Mouse (Mus musculus): Measurements from ENCODE around the gene Maml3.
A peak's percentile ranks its signal among the peaks of the same experiment; 100 is the strongest.

Gene Maml3

DNA sequence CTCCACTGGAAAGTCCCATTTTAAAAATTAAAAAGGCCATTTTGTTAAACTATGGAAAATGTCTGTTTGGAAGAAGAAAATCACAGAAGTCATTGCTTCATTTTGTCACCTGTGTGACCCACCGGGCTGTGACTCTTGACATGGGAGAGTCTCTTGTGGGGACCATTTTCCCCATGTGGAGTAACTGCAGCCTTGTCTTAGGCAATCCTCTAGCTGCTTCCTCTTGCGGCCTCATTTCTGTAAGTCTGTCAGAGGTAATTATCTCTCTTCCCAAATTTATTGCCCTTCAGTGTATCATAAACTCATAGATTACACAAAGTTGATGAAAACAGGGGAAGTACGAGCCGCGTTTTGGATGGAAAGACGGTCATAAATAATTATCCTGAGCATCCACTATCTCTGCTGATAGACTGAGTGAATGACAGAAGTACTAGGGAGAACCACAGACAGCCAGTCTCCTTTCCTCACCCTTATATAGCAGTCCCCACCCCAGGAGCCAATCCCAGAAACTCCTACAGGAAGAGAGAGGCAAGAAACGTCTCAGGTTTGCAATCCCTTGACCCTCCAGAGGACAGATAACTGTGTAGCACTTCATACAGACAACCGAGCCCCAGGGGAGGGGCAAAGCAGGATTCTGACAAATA lies 14.5 kb downstream of the Maml3 start:
- no peak for DNase-seq (ENCODE audit: inconsistent ontology term)

- DNase-seq (ENCODE audit: inconsistent ontology term): peak; percentile 90
These were observed 16.2 kb downstream of the Maml3 start for GRCm38 (mm10) chr3:52088458-52089341.

DNA sequence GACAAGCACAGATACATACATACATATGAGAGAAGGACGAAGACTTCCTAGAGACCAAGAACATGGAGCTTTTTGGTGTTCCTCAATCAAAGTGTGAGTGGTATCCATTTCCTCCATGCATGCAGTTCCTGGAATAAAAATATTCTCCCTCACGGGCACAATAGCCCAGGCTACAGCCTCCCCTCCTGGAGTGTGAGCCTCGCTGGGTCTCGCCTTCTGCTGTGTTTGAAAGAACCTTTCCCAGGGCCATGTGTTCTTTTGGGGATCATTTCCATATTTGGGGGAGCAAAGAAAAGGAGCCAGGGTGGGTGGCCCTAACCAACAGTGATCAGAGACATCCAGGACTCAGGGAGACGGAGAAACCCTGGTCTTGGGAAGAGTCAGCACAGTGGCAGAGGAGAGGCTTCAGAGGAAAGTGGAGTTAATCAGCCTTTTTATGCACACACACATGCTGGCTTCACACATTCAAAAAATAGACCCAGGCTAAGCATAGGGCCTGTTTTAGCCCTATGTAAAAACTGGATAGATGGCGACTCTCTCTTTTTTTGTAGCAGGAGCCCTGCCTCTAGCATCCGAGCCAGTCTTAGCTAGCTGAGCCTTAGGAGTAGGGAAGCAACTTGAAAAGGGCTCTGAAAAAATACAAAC lies 17.1 kb downstream of the Maml3 start:
- DNase-seq (ENCODE audit: inconsistent ontology term): no peak

GRCm38 (mm10) chr3:52078763-52079162 lies 26.1 kb downstream of the Maml3 start:
- no peak for DNase-seq (ENCODE audit: inconsistent ontology term)

- no peak for DNase-seq (ENCODE audit: inconsistent ontology term)
These were observed 30.9 kb downstream of the Maml3 start for GRCm38 (mm10) chr3:52073959-52074358.

- DNase-seq (ENCODE audit: inconsistent ontology term): peak; percentile 32
These were observed 32.9 kb downstream of the Maml3 start for GRCm38 (mm10) chr3:52071996-52072395.

DNA sequence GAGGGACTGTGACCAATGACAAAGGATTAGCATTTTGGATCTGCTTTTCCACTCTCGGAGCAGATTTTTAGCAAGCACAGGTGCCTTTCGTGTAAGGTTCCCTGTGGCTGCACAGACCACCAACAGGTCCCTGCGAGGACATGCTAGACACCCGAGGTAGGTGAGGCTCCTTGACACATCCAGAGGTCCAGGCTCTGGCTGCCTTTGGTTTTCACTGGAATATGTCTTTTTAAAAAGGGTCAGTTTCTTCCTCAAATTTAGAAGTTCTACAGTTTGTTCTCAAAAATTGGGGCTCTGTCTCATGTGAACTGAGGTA lies 34.8 kb downstream of the Maml3 start:
- no peak for DNase-seq (ENCODE audit: inconsistent ontology term)

DNA sequence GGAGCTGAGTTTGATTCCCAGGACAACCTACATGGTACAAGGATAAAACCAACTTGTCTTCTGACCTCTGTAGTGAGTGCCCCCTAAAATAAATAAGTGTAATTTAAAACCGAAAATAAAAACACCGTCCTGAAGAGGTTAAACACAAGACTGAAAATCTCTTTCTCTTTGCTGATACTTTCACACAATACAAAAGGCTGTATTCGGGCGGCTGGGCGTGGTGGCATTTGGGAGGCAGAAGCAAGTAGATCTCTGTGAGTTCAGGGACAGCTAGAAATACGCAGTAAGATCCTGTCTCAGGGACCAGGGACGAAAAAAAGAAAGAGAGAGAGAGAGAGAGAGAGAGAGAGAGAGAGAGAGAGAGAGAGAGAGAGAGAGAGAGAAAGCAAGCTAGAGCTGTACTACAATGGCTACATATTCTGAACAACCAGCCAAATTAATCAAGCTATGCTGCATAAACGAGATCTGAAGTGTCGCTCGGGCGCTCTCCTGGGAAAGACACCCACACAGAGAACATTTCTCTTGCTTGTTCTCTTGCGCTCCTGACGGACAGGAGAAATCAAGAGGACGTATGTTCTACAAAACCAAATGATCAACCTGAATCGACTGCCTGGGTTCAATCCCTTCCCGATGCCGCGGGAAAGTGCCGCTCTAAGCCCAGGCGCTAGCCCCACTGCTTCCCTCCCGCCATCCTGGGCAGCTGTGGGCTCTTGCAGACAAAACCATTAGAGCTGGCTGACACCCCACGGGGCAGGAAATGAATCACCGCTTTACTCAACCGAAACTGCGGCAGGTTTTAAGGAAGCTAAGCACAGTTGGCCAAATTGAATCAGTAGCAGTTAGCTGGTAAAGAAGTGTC lies 35.3 kb downstream of the Maml3 start:
- peak; percentile 91 for DNase-seq (ENCODE audit: inconsistent ontology term)

GRCm38 (mm10) chr3:52068885-52069284 lies 36.0 kb downstream of the Maml3 start:
- no peak for DNase-seq (ENCODE audit: inconsistent ontology term)

- no peak for DNase-seq (ENCODE audit: inconsistent ontology term)
These were observed 37.7 kb downstream of the Maml3 start for GRCm38 (mm10) chr3:52067181-52067580.

GRCm38 (mm10) chr3:52066142-52066541 lies 38.7 kb downstream of the Maml3 start:
- peak; percentile 52 for DNase-seq (ENCODE audit: inconsistent ontology term)

GRCm38 (mm10) chr3:52063261-52063655 lies 41.6 kb downstream of the Maml3 start:
- no peak for DNase-seq (ENCODE audit: inconsistent ontology term)

GRCm38 (mm10) chr3:52062389-52063260 lies 42.3 kb downstream of the Maml3 start:
- no peak for DNase-seq (ENCODE audit: inconsistent ontology term)

DNA sequence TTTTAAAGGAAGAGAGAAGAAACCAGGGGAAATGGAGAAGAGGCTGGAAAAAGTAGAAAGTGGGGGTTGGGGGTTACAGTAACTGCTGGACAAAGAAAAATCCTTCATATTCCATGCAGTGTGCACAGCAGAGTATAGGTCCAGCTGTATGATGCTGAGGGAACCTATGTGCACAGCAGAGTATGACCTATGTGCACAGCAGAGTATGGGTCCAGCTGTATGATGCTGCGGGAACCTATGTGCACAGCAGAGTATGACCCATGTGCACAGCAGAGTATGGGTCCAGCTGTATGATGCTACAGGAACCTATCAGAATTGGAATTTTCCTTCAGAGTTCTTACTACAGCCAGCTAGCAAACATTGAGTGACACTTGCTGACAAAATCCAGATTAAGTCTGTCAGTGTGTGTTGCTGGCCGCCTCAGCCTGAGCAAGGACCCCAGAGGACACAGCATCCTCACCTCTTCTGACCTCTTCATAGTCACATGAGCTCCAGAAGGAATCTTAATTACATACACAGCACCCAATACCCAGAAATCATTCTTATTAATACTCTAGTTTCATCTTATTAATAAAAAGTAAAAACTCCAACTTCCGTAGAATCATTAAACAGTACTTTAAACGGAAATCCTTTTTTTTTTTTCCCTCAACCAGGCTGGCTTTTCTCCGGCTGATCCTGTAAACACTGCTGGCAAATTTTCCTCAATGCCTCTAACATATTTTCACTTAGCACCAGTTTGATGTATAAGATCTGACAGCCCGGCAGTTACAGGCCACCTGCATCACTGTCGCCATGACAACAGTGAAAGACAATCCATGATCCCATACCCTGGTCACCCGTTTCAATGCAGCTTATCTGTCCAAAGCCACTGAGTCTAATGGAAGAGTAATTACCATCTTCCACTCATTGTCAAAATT lies 43.1 kb downstream of the Maml3 start:
- peak; percentile 81 for DNase-seq (ENCODE audit: inconsistent ontology term)

DNA sequence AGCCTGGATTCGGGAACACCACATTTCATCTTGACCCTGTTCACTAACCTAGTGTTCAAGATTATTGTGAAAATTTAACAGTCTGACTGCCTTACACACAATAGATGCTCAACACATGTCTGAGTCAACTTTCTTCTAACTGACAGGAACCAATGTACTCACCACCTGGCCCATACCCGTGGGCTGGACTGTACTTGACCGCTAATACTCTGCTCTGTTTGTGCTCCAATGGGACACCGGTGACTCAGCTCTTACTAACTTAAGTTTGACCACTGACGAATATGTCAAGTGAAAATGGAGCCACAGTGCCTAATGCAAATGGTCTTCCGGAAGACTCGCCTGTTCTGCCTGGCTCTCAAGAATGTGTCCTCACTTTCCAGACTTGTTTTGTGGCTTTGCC lies 44.0 kb downstream of the Maml3 start:
- peak; percentile 61 for DNase-seq (ENCODE audit: inconsistent ontology term)

DNA sequence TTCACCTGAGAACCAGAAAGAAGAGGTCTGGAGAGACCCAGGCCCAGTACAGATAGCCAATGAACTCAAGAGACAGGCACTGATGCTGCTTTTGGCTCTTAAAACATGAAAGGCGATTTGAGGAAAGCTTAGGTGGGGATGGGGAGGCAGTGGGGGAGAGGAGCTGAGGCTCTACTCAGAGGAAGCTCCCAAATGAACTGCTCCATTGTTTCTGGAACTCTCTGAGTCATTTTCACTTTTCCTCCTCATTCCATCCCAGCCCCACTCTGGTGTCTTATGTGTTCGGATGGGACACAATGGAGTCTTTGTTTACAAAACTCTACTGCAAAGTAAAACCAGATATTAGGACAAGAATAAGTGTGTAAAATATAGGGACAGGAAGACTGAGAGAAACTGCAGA lies 53.1 kb downstream of the Maml3 start:
- DNase-seq (ENCODE audit: inconsistent ontology term): peak; percentile 84

GRCm38 (mm10) chr3:52048082-52048481 lies 56.8 kb downstream of the Maml3 start:
- DNase-seq (ENCODE audit: inconsistent ontology term): no peak

GRCm38 (mm10) chr3:52047537-52047936 lies 57.3 kb downstream of the Maml3 start:
- DNase-seq (ENCODE audit: inconsistent ontology term): no peak

- peak; percentile 90 for DNase-seq (ENCODE audit: inconsistent ontology term)
These were observed 57.9 kb downstream of the Maml3 start for GRCm38 (mm10) chr3:52046895-52047372.

Data from Muller cell, postnatal 12 days (primary cell).